Comparison of ENCODE assay signal across 8 mouse cellular contexts in genomic region chr12:8547357-8547756, GRCm38 (mm10). TPM values are rescaled to one million over a fixed set of nuclear protein-coding genes. Genes with fewer than 3 reads are reported as not detected.
DNase-seq lines count a peak whose midpoint lies in the region.

No protein-coding gene starts in this region.

- H3K9me3 ChIP-seq in megakaryocyte, embryonic 14.5 days = no peaks in the 10 kb centered on the region

- H3K36me3 ChIP-seq in megakaryocyte, embryonic 14.5 days (replicated peaks; ENCODE audit: low read length) = no peaks in the 10 kb centered on the region

- no peaks in the 10 kb centered on the region for H3K27me3 ChIP-seq in megakaryocyte, embryonic 14.5 days (replicated peaks)

- H3K4me3 ChIP-seq in megakaryocyte, embryonic 14.5 days (replicated peaks) = peak overlapping the region; percentile 62

- DNase-seq in ZHBTc4 (ENCODE audit: low read depth, low spot score) = peak; percentile 96
- peak; percentile 34 to 45 for DNase-seq in cerebellum, postnatal 36 days
- DNase-seq in gastrocnemius, postnatal 10 days = peak; percentile 57
- peak; percentile 89 for DNase-seq in induced T-regulatory cell, adult 2 months (ENCODE audit: low read depth)
- peak; percentile 15 to 37 for DNase-seq in left cerebral cortex, adult 8-10 months (ENCODE audit: low spot score in 2 of 2)
- DNase-seq in right cerebral cortex, adult 18-20 months = peak; percentile 70
- DNase-seq in urinary bladder, postnatal 4 days (ENCODE audit: low spot score in 2 of 2) = peak; percentile 37 to 68

- H3K4me1 ChIP-seq in megakaryocyte, embryonic 14.5 days = peaks cover 35% of the 10 kb centered on the region

RNA-seq across cellular contexts. Expression of gene Rhob, which starts 47.5 kb away (rescaled TPM):
- 10 to 100 TPM; 80.5 to 82.4 TPM for total RNA-seq in gastrocnemius, postnatal 10 days (2021)
- total RNA-seq in left cerebral cortex, adult 8-10 months (2022) = 100 to 1,000 TPM; 261 to 308 (median 282) TPM
- polyA plus RNA-seq in megakaryocyte, embryonic 14.5 days (2012; ENCODE audit: insufficient read depth, low replicate concordance) = 146 and 207 TPM in 2 replicates

RNA-seq across cellular contexts. Expression of gene Slc7a15, which starts 51.5 kb away (rescaled TPM):
- not detected for total RNA-seq in gastrocnemius, postnatal 10 days (2021)
- not detected for total RNA-seq in left cerebral cortex, adult 8-10 months (2022)
- polyA plus RNA-seq in megakaryocyte, embryonic 14.5 days (2012; ENCODE audit: insufficient read depth, low replicate concordance) = not detected in 2 replicates

Comparison
In these comparisons a context has a peak if more than half of its experiments do, and no peak if none do; other contexts are left out.
1. Peak in every context shown above with its lines: DNase-seq and H3K4me3 ChIP-seq.
2. DNase-seq: peak in every context shown above with its lines; median percentile 96 in ZHBTc4; 89 in induced T-regulatory cell, adult 2 months; 70 in right cerebral cortex, adult 18-20 months; 57 in gastrocnemius, postnatal 10 days; 52 in urinary bladder, postnatal 4 days; 40 in cerebellum, postnatal 36 days; 26 in left cerebral cortex, adult 8-10 months.